Mouse (Mus musculus) MEL-GATA-1-ER (cell line): ENCODE measurements around the gene Praf2.
"Not testable (repeated sequence)": the region's sequence is repeated elsewhere in the genome, so short reads cannot be mapped to it uniquely, and the experiment has no call there.

ENCODE experiments used
- DNase-seq: peaks from one replicate; pipeline ENCODE4 v3.0.0-alpha.2; 2012; ENCODE audit warnings: low read depth; ENCODE audit errors: extremely low read depth

Gene Praf2

GRCm38 (mm10) chrX:7739336-7740081 lies 11.3 kb downstream of the Praf2 start:
- DNase-seq = no peak

- no peak for DNase-seq
Measured at GRCm38 (mm10) chrX:7740082-7740819, 12.0 kb downstream of the Praf2 start.

DNA sequence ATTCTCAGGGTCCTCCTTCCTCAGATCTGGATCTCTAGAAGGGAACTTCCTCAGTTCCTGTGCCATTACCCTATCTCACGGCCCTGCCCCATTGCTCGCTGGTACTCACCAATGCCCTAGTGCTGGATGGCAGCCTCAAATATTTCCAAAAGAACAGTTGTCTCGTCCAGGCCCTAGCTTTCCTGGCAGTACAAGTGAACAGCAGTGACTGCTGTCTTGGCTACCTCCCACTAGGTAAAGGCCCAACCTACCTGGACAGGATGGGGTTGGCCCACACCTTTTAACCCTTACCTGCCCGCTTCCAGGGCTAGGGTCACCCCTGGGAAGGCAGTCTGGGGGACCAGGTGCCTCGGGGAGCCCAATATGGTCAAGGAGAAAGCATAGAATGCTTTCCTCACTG lies 12.9 kb downstream of the Praf2 start:
- DNase-seq = no peak

DNA sequence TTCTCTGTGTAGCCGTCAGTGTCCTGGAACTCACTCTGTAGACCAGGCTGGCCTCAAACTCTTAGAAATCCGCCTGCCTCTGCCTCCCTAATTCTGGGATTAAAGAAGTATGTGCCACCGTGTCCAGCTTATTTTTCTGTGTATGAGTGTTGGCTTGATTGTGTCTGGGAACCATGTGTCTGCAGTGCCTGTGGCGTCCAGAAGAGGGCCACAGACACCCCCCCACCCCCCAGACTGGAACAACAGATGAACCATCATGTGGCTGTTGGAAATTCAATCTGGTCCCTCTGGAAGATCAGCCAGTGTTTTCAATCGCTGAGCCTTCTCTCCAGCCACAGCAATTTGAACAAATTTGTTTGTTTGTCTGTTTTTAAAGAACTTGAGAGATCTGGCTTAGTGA lies 15.2 kb downstream of the Praf2 start:
- DNase-seq = no peak

GRCm38 (mm10) chrX:7744940-7745339 lies 16.7 kb downstream of the Praf2 start:
- DNase-seq = no peak

DNA sequence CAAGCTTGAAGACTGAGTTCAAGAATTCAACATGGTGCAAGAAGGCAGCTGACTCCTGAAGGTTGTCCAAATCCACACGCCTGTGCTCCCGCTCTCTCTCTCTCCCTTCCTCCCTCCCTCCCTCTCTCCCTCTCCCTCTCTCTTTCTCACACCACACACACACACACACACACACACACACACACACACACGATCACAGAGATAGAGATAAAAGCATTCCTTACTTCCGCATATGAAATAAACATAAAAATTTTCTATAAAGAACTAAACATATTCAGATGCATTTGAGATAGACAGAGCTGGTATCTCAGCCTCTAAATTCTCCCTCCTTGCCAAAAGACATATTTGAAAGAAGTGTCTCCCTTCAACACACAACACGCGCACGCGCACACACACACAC lies 17.2 kb downstream of the Praf2 start:
- no peak for DNase-seq

GRCm38 (mm10) chrX:7750432-7751116 lies 22.3 kb downstream of the Praf2 start, which contains the start of gene Ccdc120:
Ccdc120 (minus strand) TSS chrX:7750905.
- no peak for DNase-seq

- not testable (repeated sequence) for DNase-seq
Measured at GRCm38 (mm10) chrX:7753627-7754026, 25.4 kb downstream of the Praf2 start.

DNA sequence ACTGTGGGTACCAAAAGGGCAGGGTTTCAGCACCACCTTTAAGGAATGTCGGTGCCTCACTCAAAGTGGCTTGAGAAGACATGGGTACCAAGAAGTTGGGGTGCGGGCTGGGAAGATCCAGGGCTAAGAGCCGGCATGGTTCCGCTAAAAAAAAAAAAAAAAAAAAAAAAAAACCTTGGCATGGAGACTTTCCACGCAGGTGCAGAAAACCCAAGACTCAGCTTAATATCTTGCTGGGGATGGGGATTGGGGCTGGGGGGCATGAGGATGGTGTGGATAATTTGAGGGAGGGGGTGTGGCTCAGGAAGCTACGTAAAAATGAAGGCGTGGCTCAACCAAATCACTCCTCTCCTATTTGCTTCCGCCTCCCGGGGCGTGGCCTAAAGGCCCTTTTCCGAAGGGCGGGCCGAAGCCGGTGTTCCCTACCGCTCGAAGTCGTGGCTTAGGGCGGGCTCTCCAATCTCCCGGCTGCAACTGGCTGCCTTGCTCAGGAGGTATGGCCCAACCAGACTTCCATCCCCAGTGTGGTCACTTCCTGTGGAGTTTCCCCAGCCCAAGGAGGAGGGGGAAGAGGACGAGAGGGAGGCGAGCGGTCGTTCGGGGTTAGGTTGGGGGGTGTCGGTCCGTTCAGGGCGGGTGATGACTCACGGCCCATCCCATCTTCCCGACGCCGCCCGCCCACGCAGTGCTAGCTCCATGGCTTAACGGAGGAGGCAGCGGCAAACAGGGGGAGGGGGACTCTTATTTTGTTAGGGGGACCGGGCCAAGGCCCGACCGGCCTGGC lies 34.1 kb downstream of the Praf2 start, which contains the start of gene Tfe3:
Gene Tfe3 (plus strand): TSS at position 424 of the 784 bp plus-strand sequence.
- DNase-seq = peak; percentile 96

DNA sequence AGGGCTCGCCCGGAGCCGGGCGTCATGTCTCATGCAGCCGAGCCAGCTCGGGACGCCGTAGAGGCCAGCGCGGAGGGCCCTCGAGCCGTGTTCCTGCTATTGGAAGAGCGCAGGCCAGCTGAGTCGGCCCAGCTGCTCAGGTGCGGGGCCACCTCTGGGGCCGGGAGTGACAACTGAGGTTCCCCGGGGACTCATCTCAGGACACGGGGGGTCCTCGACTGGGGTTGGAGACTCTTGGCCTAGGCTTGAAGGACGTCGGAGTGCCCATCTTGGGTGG lies 34.6 kb downstream of the Praf2 start:
- DNase-seq = no peak

DNA sequence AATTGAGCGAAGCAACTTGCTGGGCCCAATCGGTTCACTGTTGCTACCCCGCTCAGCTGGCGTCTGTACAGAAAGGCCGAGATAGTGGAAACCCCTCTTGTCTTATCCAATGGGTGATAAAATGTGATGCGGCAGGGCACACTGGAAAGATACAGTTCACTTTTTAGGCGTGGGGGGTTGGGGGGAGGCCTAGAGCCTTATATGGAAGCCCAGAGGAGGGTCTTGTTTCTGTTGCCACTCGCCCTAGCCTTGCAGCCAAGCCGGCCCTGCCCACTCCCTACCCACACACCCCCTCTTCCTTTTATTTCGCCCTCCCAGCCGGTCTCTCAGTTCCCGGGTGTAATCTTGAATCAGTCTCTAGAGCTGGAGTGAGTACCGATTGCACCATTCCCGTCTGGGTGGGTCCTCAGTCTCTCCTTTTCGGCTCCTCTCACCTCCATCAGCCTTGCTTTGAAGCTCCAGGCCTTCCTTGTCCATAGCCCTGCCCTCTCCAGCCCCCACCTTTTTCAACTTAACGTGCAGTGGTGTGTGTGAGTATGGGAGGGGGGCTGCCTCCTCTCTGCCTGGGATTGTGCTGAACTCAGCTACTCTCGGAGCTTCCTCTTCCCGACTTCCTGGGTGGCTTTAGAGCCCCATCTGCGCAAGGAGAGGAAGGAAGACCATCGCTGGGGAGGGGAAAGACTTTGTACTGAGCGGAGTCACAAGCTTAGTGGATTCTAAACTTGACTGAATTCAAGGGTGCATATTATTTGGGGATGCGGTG lies 35.6 kb downstream of the Praf2 start:
- DNase-seq = peak; percentile 74

DNA sequence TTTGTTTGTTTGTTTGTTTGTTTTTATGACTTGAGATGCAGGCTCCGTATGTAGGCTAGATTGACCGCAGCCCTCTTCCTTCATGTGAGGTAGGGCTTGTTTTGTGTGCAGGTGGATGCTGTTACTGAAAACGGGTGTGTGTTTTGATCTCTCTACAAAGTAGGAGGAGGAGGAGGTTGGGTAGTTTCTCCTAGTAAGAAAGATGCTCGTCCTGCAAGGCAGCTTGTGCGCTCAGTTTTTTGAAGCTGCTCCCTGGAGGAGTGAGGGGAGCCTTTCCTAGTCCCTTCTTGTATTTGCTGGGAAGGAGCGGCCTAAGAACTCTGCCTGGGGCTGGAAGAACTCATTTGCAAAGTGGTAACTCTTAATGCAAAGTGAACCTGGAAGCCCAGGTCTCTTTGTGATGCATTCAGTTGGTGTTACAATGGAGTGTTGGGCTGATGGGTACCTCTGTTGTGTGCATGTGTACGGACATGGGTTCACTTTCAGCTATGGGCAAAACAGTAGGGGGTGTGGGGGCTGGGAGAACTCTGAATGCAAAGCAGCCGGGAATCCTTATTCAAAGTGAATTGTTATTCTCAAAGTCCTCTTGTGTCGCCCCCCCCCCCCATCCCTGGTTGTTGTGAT lies 36.5 kb downstream of the Praf2 start:
- no peak for DNase-seq

- no peak for DNase-seq
Measured at GRCm38 (mm10) chrX:7765281-7765670, 37.0 kb downstream of the Praf2 start.

GRCm38 (mm10) chrX:7765764-7766163 lies 37.5 kb downstream of the Praf2 start:
- no peak for DNase-seq

GRCm38 (mm10) chrX:7769302-7770017 lies 41.2 kb downstream of the Praf2 start:
- no peak for DNase-seq

DNA sequence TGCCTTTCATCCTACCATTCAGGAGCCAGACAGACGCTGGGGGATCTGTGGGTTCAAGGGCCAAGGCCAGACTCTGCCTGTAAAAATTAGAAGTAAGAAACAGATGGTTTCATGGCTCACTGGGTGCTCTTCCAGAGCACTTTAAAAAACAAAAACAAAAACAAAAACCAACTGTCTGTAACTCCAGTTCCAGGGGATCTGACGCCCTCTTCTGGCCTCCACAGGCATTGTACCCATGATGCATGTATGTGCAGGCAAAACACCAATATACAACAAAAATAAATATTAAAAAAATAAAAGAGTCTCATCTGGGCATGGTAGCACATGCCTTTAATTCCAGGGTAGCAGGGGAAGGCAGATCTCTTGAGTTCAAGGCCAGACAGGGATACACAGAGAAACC lies 44.5 kb downstream of the Praf2 start:
- DNase-seq = no peak

GRCm38 (mm10) chrX:7775501-7776205 lies 47.4 kb downstream of the Praf2 start:
- no peak for DNase-seq

GRCm38 (mm10) chrX:7776329-7777082 lies 48.3 kb downstream of the Praf2 start:
- DNase-seq = peak; percentile 74
